Comparison of ENCODE assay signal across 8 mouse cellular contexts in the genomic region with DNA sequence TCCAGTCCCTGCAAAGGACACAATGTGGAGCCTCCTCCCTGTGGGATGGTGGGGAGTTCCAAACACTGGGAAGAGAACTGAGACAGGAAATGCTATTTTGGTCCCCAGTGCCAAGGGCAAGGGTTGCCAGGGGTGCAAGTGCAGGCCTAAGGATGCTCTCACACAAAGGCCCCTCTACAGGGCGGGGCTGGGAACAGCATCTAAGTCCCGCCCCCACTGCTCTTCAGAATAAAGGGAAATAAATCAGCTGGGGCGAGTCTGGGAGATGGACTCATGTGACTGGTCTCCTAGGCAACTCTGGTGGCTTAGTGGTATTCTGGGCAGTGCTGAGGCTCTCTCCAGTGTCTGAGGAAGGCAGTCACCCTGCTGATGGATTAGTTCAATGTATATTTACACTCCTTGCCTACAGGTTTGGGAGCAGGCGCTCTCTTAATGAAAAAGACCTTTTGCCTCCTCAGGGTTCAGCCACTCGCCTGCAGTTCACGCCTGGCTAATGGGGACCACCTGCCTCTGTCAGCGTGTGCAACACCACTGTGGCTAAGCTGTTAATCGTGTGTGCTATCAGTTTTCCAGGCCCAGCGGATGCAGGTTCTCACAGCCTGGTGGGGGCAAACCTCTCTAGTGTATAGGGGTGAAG. TPM values are rescaled to one million over a fixed set of nuclear protein-coding genes. Genes with fewer than 3 reads are reported as not detected.
DNase-seq lines count a peak whose midpoint lies in the region; ATAC-seq and TF ChIP-seq lines count a peak whose summit lies in the region.

No protein-coding gene starts in this region.

- CTCF ChIA-PET in Patski (lab: Charles Lee): no interaction called here

- TF ChIP-seq CTCF in Patski (IDR thresholded peaks at IDR 0.05): no peak
- no peak for TF ChIP-seq CTCF in cerebellum, adult 2 months (IDR thresholded peaks at IDR 0.05; ENCODE audit: borderline replicate concordance, insufficient read depth, low read depth, low read length)
- TF ChIP-seq CTCF in small intestine, adult 2 months (IDR thresholded peaks at IDR 0.05; ENCODE audit: extremely low read depth, insufficient read length, insufficient replicate concordance, low read depth, low read length): no peak

- H3K4me1 ChIP-seq in cerebellum, adult 2 months (ENCODE audit: control insufficient read depth, insufficient read depth, low read length): peaks cover 93% of the 10 kb centered on the region
- peaks cover 26% of the 10 kb centered on the region for H3K4me1 ChIP-seq in small intestine, adult 2 months (ENCODE audit: control insufficient read depth, insufficient read depth, insufficient read length, low read length)

- H3K4me3 ChIP-seq in cerebellum, adult 2 months (replicated peaks; ENCODE audit: insufficient read depth, low read depth, low read length): no peak overlapping the region
- no peak overlapping the region for H3K4me3 ChIP-seq in small intestine, adult 2 months (ENCODE audit: low read depth, low read length)

- H3K27ac ChIP-seq in cerebellum, adult 2 months (ENCODE audit: insufficient read depth, low read length): no peak overlapping the region
- 0 out of 2 replicates have a peak overlapping the region, but pooled peaks have one; percentile 1 for H3K27ac ChIP-seq in small intestine, adult 2 months (ENCODE audit: insufficient read depth, low read depth, low read length)

- POLR2A ChIA-PET in Patski (lab: Charles Lee): interaction anchor here (0.8 kb wide), 1 partner anchor 28 kb away, joined by 3 read pairs; no protein-coding TSS in a partner anchor

- no peak for DNase-seq in Patski (ENCODE audit: low read depth, low spot score)
- DNase-seq in cerebellum, adult 2 months: peak; percentile 47 to 64
- peak; percentile 60 to 72 for DNase-seq in frontal cortex, postnatal 14 days (ENCODE audit: low spot score in 2 of 2)
- DNase-seq in hindlimb bud, embryonic 11.5 days (ENCODE audit: extremely low spot score, low read depth, low spot score): peak; percentile 28
- peak; percentile 71 to 81 for DNase-seq in left cerebral cortex, adult 9 months (ENCODE audit: low spot score in 2 of 2)
- no peak for DNase-seq in spleen, postnatal 14 days (ENCODE audit: low spot score in 2 of 2)

- 35% methylated on average over 9 of the region's 9 CpGs for WGBS in cerebellum, adult 2 months
- WGBS in small intestine, adult 2 months: 59% methylated on average over 9 of the region's 9 CpGs

- no peak for TF ChIP-seq POLR2A in cerebellum, adult 2 months (IDR thresholded peaks at IDR 0.05; ENCODE audit: borderline replicate concordance, insufficient read depth, low read length)
- no peak for TF ChIP-seq POLR2A in small intestine, adult 2 months (IDR thresholded peaks at IDR 0.05; ENCODE audit: low read depth, low read length)

- in situ Hi-C loops in Patski (cut with MboI; ENCODE audit: low pct_unique_long_range_greater_than_20kb): no loop called here

- H3K36me3 ChIP-seq in small intestine, adult 2 months (ENCODE audit: control insufficient read depth, insufficient read depth, low read length): peaks cover 34% of the 10 kb centered on the region

- ATAC-seq in Patski: peak; percentile 33
- peak; percentile 28 for ATAC-seq in megakaryocyte, adult 5-6 weeks (ENCODE audit: poor library complexity, severe bottlenecking)

- no peaks in the 10 kb centered on the region for H3K27me3 ChIP-seq in Patski
- H3K27me3 ChIP-seq in cerebellum, adult 2 months (ENCODE audit: control insufficient read depth, insufficient read depth, low read length): no peaks in the 10 kb centered on the region
- H3K27me3 ChIP-seq in small intestine, adult 2 months (ENCODE audit: control insufficient read depth, insufficient read depth, low read length): no peaks in the 10 kb centered on the region

RNA-seq across cellular contexts. Expression of a gene that starts 9.3 kb away (rescaled TPM):
- polyA plus RNA-seq in Patski (2021): 45.2 TPM
- 187 and 208 TPM in 2 replicates for polyA plus RNA-seq in cerebellum, adult 2 months (2012; rRNA removed)
- total RNA-seq in megakaryocyte, adult 5-6 weeks (2015): 128 and 133 TPM in 2 replicates
- 89.7 and 94.8 TPM in 2 replicates for total RNA-seq in megakaryocyte, adult 5-6 weeks (2017)
- polyA plus RNA-seq in small intestine, adult 2 months (2012; rRNA removed): 34.3 and 66.1 TPM in 2 replicates

RNA-seq across cellular contexts. Expression of a gene that starts 29.3 kb away (rescaled TPM):
- 31.2 TPM for polyA plus RNA-seq in Patski (2021)
- polyA plus RNA-seq in cerebellum, adult 2 months (2012; rRNA removed): 78.2 and 84.0 TPM in 2 replicates
- 57.2 and 57.5 TPM in 2 replicates for total RNA-seq in megakaryocyte, adult 5-6 weeks (2015)
- 52.8 and 71.8 TPM in 2 replicates for total RNA-seq in megakaryocyte, adult 5-6 weeks (2017)
- 103 and 171 TPM in 2 replicates for polyA plus RNA-seq in small intestine, adult 2 months (2012; rRNA removed)

RNA-seq across cellular contexts. Expression of a gene that starts 51.6 kb away (rescaled TPM):
- not detected for polyA plus RNA-seq in Patski (2021)
- polyA plus RNA-seq in cerebellum, adult 2 months (2012; rRNA removed): not detected in 2 replicates
- total RNA-seq in megakaryocyte, adult 5-6 weeks (2015): not detected in 2 replicates
- total RNA-seq in megakaryocyte, adult 5-6 weeks (2017): not detected in 2 replicates
- not detected in 2 replicates for polyA plus RNA-seq in small intestine, adult 2 months (2012; rRNA removed)

Comparison
In these comparisons a context has a peak if more than half of its experiments do, and no peak if none do; other contexts are left out.
1. DNase-seq: peak in cerebellum, adult 2 months (2 of 2), frontal cortex, postnatal 14 days (2 of 2), hindlimb bud, embryonic 11.5 days (single experiment) and left cerebral cortex, adult 9 months (2 of 2); none in Patski (single experiment) and spleen, postnatal 14 days (0 of 2).